Mouse (Mus musculus): ENCODE results near the gene Rassf8. TPM values are rescaled to one million over a fixed set of nuclear protein-coding genes. Genes with fewer than 3 reads are reported as not detected.

Gene Rassf8
- 3.0 TPM for total RNA-seq (2023)

DNA sequence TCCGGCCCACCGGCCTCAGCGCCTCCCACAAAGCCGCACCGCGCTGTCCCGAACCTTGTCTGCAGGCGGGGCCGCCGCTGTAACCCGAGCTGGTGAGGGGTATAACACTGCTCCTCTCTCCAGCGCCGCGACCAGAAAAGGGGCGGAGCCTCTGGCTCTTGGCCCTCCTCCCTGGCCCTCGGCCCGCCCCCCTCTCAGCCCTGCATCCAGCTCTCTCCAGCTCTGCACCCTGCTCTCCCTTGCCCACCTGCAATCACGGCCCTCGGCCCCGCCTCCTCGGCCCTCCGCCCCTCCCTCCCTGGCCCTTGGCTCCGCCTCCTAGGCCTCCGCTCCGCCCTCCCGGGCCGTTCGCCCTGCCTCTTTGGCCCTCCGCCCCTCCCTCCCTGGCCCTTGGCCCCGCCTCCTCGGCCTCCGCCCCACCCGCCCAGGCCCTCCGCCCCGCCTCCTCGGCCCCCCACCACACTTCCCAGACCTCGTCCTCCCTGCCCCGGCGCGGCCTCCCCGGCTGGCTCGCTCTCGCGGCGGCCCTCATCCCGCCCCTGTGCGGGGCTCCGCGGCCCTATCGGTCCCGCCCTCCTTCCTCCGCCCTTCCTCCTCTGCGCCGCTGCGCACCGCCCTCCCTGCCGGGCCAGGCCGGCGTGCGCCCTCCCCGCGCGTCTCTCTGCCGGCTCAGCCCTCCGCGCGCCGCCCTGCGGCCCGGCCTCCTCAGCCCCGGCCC is at the start of gene Rassf8:
Gene Rassf8, plus strand, starts transcription at position 617 of the 718 bp plus-strand sequence.

DNA sequence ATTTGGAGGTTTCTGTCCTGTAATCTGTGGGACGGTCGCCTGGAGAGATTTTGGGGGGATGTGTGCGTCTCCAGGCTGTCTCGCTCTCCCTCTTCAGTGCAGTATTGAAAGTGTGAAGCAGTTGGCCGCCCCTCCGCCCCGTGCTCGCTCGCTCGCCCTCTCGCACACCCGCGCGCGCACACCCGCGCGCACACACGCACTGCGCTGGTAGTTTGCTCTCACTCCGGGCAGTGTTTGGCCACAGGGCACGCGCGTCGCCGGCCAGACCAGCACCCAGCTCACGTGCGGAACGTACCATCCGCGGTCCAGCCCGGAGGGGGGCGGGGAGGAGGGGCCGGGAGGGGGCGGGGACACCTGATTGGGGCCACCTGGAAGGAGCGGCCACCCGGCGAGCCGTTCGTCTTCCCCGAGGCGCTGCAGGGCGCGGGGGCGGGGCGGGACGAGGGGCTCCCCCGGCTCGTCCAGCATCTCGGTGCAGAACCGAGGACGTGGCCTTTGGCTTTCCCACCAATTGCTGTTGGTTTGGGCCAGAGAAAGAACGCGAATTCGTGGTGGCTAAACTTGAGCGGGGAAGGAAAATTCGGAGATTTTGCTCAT is 118.8 kb downstream of the Rassf8 start, which contains the start of gene Bhlhe41:
Gene Bhlhe41, minus strand, starts transcription at position 270 of the 597 bp plus-strand sequence.

Other genes with a start within 250 kb of the Rassf8 start
- gene Lmntd1, start 132.4 kb upstream of the Rassf8 start, total RNA-seq (2023), result 0.15 TPM
- gene Tuba3b, start 131.0 kb upstream of the Rassf8 start, total RNA-seq (2023), result not detected
- gene Bhlhe41, start 118.8 kb downstream of the Rassf8 start, total RNA-seq (2023), result 2.1 TPM
- gene Sspn, start 184.9 kb downstream of the Rassf8 start, total RNA-seq (2023), result not detected

All from CD8-positive naive resting alpha-beta T cell, adult 57 days (primary cell).